Mouse (Mus musculus) bone marrow, adult 2 months (tissue): ENCODE results near the gene Nhsl1. TPM values are rescaled to one million over a fixed set of nuclear protein-coding genes. Genes with fewer than 3 reads are reported as not detected.
"Not testable (repeated sequence)": the region's sequence is repeated elsewhere in the genome, so short reads cannot be mapped to it uniquely, and the experiment has no call there.

Experiments
- H3K27ac ChIP-seq: fragments of 200-500 bp; 2 replicates; pipeline ENCODE4 v1.5.1; 2012; ENCODE audit warnings: low read depth, mild to moderate bottlenecking, control low read depth, inconsistent platforms, low read length; ENCODE audit not compliant: control insufficient read depth, poor library complexity, insufficient read depth
- H3K4me1 ChIP-seq: fragments of 200-500 bp; 2 replicates; pipeline ENCODE4 v1.6.1; 2011; ENCODE audit warnings: low read length; ENCODE audit not compliant: control insufficient read depth, insufficient read depth
- H3K4me3 ChIP-seq: fragments of 200-500 bp; replicated peaks from 2 replicates; pipeline ENCODE3; 2011; ENCODE audit warnings: mild to moderate bottlenecking, low read depth, low read length, control low read depth; ENCODE audit not compliant: control insufficient read depth
- CTCF ChIP-seq: fragments of 200-500 bp; IDR thresholded peaks from 2 replicates; pipeline ENCODE4 v1.5.1; 2011; ENCODE audit warnings: low read length, control low read depth; ENCODE audit not compliant: control insufficient read depth, insufficient read depth
- POLR2A ChIP-seq: fragments of 200-500 bp; IDR thresholded peaks from 2 replicates; pipeline ENCODE4 v1.6.1; 2011; ENCODE audit warnings: low read depth, mild to moderate bottlenecking, control low read depth, low read length, borderline replicate concordance; ENCODE audit not compliant: control insufficient read depth
- WGBS: fragments of 180-500 bp; shearing (Covaris S2); methylation state at CpG from one replicate; pipeline ENCODE4 v1.1.7; 2018; 5-methylcytosine and 5-hydroxymethylcytosine counted together
- polyA plus RNA-seq: library from polyadenylated mRNA; stranded (reverse); fragments of >200 nt; gene quantifications from 2 replicates; pipeline ENCODE4 v1.2.4, GENCODE M21; 2011; ENCODE audit warnings: low replicate concordance; ENCODE audit not compliant: missing spikeins, insufficient read depth, insufficient read length

Gene Nhsl1
- polyA plus RNA-seq, 1 experiment = 1.6 TPM

GRCm38 (mm10) chr10:18431546-18431945 is 112.8 kb downstream of the Nhsl1 start:
- 80% methylated on average over 3 of the region's 3 CpGs for WGBS
- Histone ChIP-seq H3K4me1 (no peaks in the 10 kb centered on the region), H3K27ac (no peak overlapping the region), H3K4me3 (no peak overlapping the region)
- TF ChIP-seq POLR2A (no peak), CTCF (no peak)

- Histone ChIP-seq H3K4me1 (no peaks in the 10 kb centered on the region), H3K4me3 (no peak overlapping the region), H3K27ac (no peak overlapping the region)
- 78% methylated on average over 6 of the region's 6 CpGs for WGBS
- TF ChIP-seq CTCF = no peak
- TF ChIP-seq POLR2A = no peak
Measured at GRCm38 (mm10) chr10:18435454-18435853, 116.7 kb downstream of the Nhsl1 start.

GRCm38 (mm10) chr10:18435938-18436337 is 117.2 kb downstream of the Nhsl1 start:
- Histone ChIP-seq H3K27ac (no peak overlapping the region), H3K4me3 (no peak overlapping the region), H3K4me1 (no peaks in the 10 kb centered on the region)
- TF ChIP-seq POLR2A (no peak), CTCF (no peak)
- 77% methylated on average over 7 of the region's 7 CpGs for WGBS

- H3K27ac ChIP-seq = no peak overlapping the region
- WGBS = 64% methylated on average over 2 of the region's 2 CpGs
- no peaks in the 10 kb centered on the region for H3K4me1 ChIP-seq
- TF ChIP-seq CTCF (no peak), POLR2A (no peak)
- no peak overlapping the region for H3K4me3 ChIP-seq
Measured at GRCm38 (mm10) chr10:18437584-18437983, 118.8 kb downstream of the Nhsl1 start.

GRCm38 (mm10) chr10:18445603-18446358 is 127.0 kb downstream of the Nhsl1 start:
- 73% methylated on average over 6 of the region's 6 CpGs for WGBS
- no peak overlapping the region for H3K4me3 ChIP-seq
- TF ChIP-seq CTCF = no peak
- no peak for TF ChIP-seq POLR2A
- H3K4me1 ChIP-seq = no peaks in the 10 kb centered on the region
- no peak overlapping the region for H3K27ac ChIP-seq

- H3K4me1 ChIP-seq = no peaks in the 10 kb centered on the region
- WGBS = 62% methylated on average over 7 of the region's 7 CpGs
- no peak overlapping the region for H3K4me3 ChIP-seq
- H3K27ac ChIP-seq = no peak overlapping the region
- TF ChIP-seq CTCF = no peak
- no peak for TF ChIP-seq POLR2A
Measured at GRCm38 (mm10) chr10:18446359-18446820, 127.6 kb downstream of the Nhsl1 start.

- no peak for TF ChIP-seq POLR2A
- no peak for TF ChIP-seq CTCF
- WGBS = 51% methylated on average over 4 of the region's 4 CpGs
- Histone ChIP-seq H3K4me1 (no peaks in the 10 kb centered on the region), H3K27ac (no peak overlapping the region), H3K4me3 (no peak overlapping the region)
Measured at GRCm38 (mm10) chr10:18447299-18447698, 128.5 kb downstream of the Nhsl1 start.

GRCm38 (mm10) chr10:18448896-18449295 is 130.1 kb downstream of the Nhsl1 start:
- H3K4me1 ChIP-seq, H3K4me3 ChIP-seq, H3K27ac ChIP-seq: not testable (repeated sequence)
- whole genome bisulfite sequencing = 81% methylated on average over 7 of the region's 7 CpGs

GRCm38 (mm10) chr10:18453380-18453779 is 134.6 kb downstream of the Nhsl1 start:
- 43% methylated on average over 4 of the region's 4 CpGs for WGBS
- Histone ChIP-seq H3K27ac (no peak overlapping the region), H3K4me3 (no peak overlapping the region), H3K4me1 (no peaks in the 10 kb centered on the region)
- TF ChIP-seq CTCF = peak; percentile 81
- TF ChIP-seq POLR2A = no peak
